Mouse (Mus musculus) hindbrain, embryonic 14.5 days (tissue): ENCODE data around the gene Myo1d. TPM values are rescaled to one million over a fixed set of nuclear protein-coding genes. Genes with fewer than 3 reads are reported as not detected.

ENCODE experiments used
- ATAC-seq: fragments of 200-750 bp; cut with Nextera tagmentation; 2 replicates; pipeline ENCODE4 v1.8.0; 2017; ENCODE audit warnings: moderate number of reproducible peaks, mild to moderate bottlenecking, moderate TSS enrichment, moderate library complexity; ENCODE audit not compliant: low FRiP score
- DNase-seq: peaks from one replicate; pipeline ENCODE4 v3.0.0-alpha.2; 2015; ENCODE audit warnings: low spot score
- H3K27ac ChIP-seq: fragments of 300-500 bp; sonication (generic); 2 replicates; pipeline ENCODE4 v1.5.1; 2014; ENCODE audit warnings: mild to moderate bottlenecking, moderate library complexity
- H3K27me3 ChIP-seq: fragments of 300-500 bp; sonication (generic); 2 replicates; pipeline ENCODE4 v1.6.1; 2014; ENCODE audit warnings: mild to moderate bottlenecking, low read length, mixed read lengths; ENCODE audit not compliant: control insufficient read depth, insufficient read depth
- H3K36me3 ChIP-seq: fragments of 300-500 bp; sonication (generic); replicated peaks from 2 replicates; pipeline ENCODE4 v1.6.1; 2014; ENCODE audit not compliant: control insufficient read depth, insufficient read depth
- H3K4me1 ChIP-seq: fragments of 300-500 bp; sonication (generic); replicated peaks from 2 replicates; pipeline ENCODE4 v1.6.1; 2014; ENCODE audit warnings: antibody characterized with exemption, low read length, mixed read lengths; ENCODE audit not compliant: control insufficient read depth, insufficient read depth
- H3K4me2 ChIP-seq: fragments of 300-500 bp; sonication (generic); replicated peaks from 2 replicates; pipeline ENCODE4 v1.6.1; 2014; ENCODE audit warnings: mild to moderate bottlenecking, moderate library complexity
- H3K4me3 ChIP-seq: fragments of 300-500 bp; sonication (generic); replicated peaks from 2 replicates; pipeline ENCODE4 v1.5.1; 2014; ENCODE audit warnings: mild to moderate bottlenecking, low read length
- H3K9ac ChIP-seq: fragments of 300-500 bp; sonication (generic); 2 replicates; pipeline ENCODE4 v1.6.1; 2014
- H3K9me3 ChIP-seq: fragments of 300-500 bp; sonication (generic); 2 replicates; pipeline ENCODE4 v1.6.1; 2016; ENCODE audit warnings: low read length; ENCODE audit not compliant: control insufficient read depth
- WGBS: fragments of 180-500 bp; shearing (Covaris S2); extraction: QIAGEN DNeasy Blood & Tissue Kit; methylation state at CpG from one replicate; pipeline ENCODE4 v1.1.7; 2014; 5-methylcytosine and 5-hydroxymethylcytosine counted together
- polyA plus RNA-seq: library from polyadenylated mRNA; unstranded; fragments of >200 nt; fragmentation: Nextera tagmentation; extraction: Ambion mirVana; gene quantifications from 2 replicates; pipeline ENCODE4 v1.2.1, GENCODE M21; 2014

Gene Myo1d
- polyA plus RNA-seq, 1 experiment from 2014 or later: 2.9 TPM

GRCm38 (mm10) chr11:80772595-80773210 lies 7.1 kb downstream of the Myo1d start:
- DNase-seq (no peak), ATAC-seq (no peak)
- 83% methylated on average over 6 of the region's 6 CpGs for WGBS
- no peak overlapping the region for H3K27ac ChIP-seq
- no peaks in the 10 kb centered on the region for H3K27me3 ChIP-seq
- no peaks in the 10 kb centered on the region for H3K36me3 ChIP-seq
- H3K4me2 ChIP-seq: no peak overlapping the region
- H3K9me3 ChIP-seq: no peaks in the 10 kb centered on the region
- no peaks in the 10 kb centered on the region for H3K4me1 ChIP-seq
- no peak overlapping the region for H3K9ac ChIP-seq
- H3K4me3 ChIP-seq: no peak overlapping the region

DNA sequence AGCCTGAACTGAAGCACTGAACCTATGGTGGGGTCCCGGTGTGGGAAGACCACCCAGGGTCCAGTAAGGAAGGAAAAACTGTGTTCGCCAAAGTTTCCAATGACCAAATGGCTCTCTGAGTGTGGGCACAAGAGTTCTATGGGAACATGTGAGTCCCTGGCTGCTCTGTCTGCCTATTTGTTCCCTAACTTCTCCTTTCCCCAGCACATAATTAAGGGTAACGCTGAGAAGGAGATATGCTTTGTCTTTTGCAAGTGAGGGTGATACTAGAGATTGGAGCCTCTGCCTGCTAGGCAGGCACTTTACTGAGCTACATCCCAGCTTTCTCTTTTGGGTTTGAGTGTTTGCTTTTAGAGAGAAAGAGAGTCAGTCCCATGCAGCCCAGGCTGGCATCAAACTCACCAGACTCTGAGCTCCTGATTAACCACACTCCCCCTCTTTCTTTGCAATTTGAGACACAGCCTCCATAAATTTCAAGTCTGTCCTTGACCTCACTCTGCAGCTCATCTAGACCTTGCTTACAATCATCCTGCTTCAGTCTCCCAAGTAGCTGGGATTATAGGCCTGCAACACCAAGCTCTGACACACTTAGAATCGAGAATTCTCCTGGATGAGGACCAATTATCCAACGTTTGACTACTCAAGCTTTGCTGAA lies 8.1 kb downstream of the Myo1d start:
- no peak overlapping the region for H3K4me2 ChIP-seq
- no peaks in the 10 kb centered on the region for H3K27me3 ChIP-seq
- no peaks in the 10 kb centered on the region for H3K4me1 ChIP-seq
- no peak for ATAC-seq
- no peak overlapping the region for H3K4me3 ChIP-seq
- 78% methylated on average over 5 of the region's 5 CpGs for WGBS
- H3K9ac ChIP-seq: no peak overlapping the region
- no peaks in the 10 kb centered on the region for H3K9me3 ChIP-seq
- no peak for DNase-seq
- H3K36me3 ChIP-seq: no peaks in the 10 kb centered on the region
- no peak overlapping the region for H3K27ac ChIP-seq

GRCm38 (mm10) chr11:80771186-80771585 lies 8.6 kb downstream of the Myo1d start:
- ATAC-seq: no peak
- no peaks in the 10 kb centered on the region for H3K36me3 ChIP-seq
- H3K9me3 ChIP-seq: no peaks in the 10 kb centered on the region
- no peaks in the 10 kb centered on the region for H3K27me3 ChIP-seq
- H3K27ac ChIP-seq: no peak overlapping the region
- no peak overlapping the region for H3K9ac ChIP-seq
- DNase-seq: no peak
- H3K4me2 ChIP-seq: no peak overlapping the region
- H3K4me1 ChIP-seq: no peaks in the 10 kb centered on the region
- WGBS: 71% methylated on average over 3 of the region's 3 CpGs
- no peak overlapping the region for H3K4me3 ChIP-seq

GRCm38 (mm10) chr11:80767320-80767617 lies 12.6 kb downstream of the Myo1d start:
- Histone ChIP-seq H3K9me3 (no peaks in the 10 kb centered on the region), H3K27ac (no peak overlapping the region), H3K4me3 (no peak overlapping the region), H3K27me3 (no peaks in the 10 kb centered on the region), H3K9ac (no peak overlapping the region), H3K4me1 (no peaks in the 10 kb centered on the region), H3K4me2 (no peak overlapping the region), H3K36me3 (no peaks in the 10 kb centered on the region)
- DNase-seq (no peak), ATAC-seq (no peak)
- WGBS: 81% methylated on average over 3 of the region's 3 CpGs

GRCm38 (mm10) chr11:80766472-80767319 lies 13.1 kb downstream of the Myo1d start:
- 89% methylated on average over 6 of the region's 6 CpGs for WGBS
- no peaks in the 10 kb centered on the region for H3K9me3 ChIP-seq
- no peaks in the 10 kb centered on the region for H3K4me1 ChIP-seq

DNA sequence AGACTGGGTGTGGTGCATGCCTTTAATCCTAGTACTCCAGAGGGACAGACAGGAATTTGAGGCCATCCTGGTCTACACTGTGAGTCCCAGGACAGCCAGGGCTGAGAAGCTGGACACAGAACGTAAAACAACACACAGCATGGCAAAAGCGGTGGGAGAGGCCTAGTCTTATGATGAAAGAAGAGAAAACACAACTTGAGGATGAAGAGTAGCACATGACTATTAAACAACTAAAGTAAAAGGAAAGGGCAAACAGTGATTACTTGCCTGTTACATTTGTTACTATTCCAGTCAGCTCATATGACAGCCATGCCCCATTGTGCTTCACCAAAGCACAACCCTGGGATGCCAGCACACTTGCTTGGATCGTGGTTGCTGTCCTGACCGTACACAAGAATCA lies 13.8 kb downstream of the Myo1d start:
- Histone ChIP-seq H3K27me3 (no peaks in the 10 kb centered on the region), H3K9ac (no peak overlapping the region), H3K27ac (no peak overlapping the region), H3K36me3 (no peaks in the 10 kb centered on the region), H3K4me2 (no peak overlapping the region), H3K9me3 (no peaks in the 10 kb centered on the region), H3K4me1 (no peaks in the 10 kb centered on the region), H3K4me3 (no peak overlapping the region)
- WGBS: 84% methylated on average over 4 of the region's 4 CpGs
- ATAC-seq (no peak), DNase-seq (no peak)

More at GRCm38 (mm10) chr11:80766472-80767319, 13.1 kb downstream of the Myo1d start:
- no peak overlapping the region for H3K27ac ChIP-seq
- H3K4me2 ChIP-seq: no peak overlapping the region
- DNase-seq: no peak
- H3K27me3 ChIP-seq: no peaks in the 10 kb centered on the region
- no peak overlapping the region for H3K4me3 ChIP-seq
- H3K36me3 ChIP-seq: no peaks in the 10 kb centered on the region
- H3K9ac ChIP-seq: no peak overlapping the region
- no peak for ATAC-seq

DNA sequence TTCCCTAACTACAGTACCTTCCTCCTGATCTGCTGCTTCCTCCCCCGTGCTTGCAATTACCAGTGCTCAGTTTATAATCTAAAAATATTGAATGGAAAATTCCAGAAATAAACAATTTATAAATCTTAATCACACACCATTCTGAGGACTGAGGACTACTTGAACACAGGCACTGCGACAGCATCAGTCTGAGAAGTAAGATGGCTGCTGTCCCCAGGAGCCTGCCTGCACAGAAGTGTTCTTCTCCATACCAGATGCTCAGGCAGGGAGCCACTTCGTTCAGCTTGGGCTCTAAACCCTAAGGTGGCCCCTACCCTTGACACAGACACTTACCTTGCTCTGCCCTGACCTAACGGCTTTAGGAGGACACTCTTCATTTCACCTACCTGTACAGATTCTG lies 17.8 kb downstream of the Myo1d start:
- no peak overlapping the region for H3K9ac ChIP-seq

GRCm38 (mm10) chr11:80761285-80761974 lies 18.4 kb downstream of the Myo1d start:
- ATAC-seq (no peak), DNase-seq (no peak)
- 86% methylated on average over 3 of the region's 3 CpGs for WGBS
- H3K4me3 ChIP-seq: no peak overlapping the region
- H3K4me1 ChIP-seq: no peaks in the 10 kb centered on the region
- no peaks in the 10 kb centered on the region for H3K36me3 ChIP-seq
- no peak overlapping the region for H3K9ac ChIP-seq
- no peak overlapping the region for H3K27ac ChIP-seq
- no peaks in the 10 kb centered on the region for H3K27me3 ChIP-seq
- H3K9me3 ChIP-seq: no peaks in the 10 kb centered on the region
- no peak overlapping the region for H3K4me2 ChIP-seq

More for the DNA sequence above, 17.8 kb downstream of the Myo1d start:
- Histone ChIP-seq H3K4me3 (no peak overlapping the region), H3K4me1 (no peaks in the 10 kb centered on the region), H3K9me3 (no peaks in the 10 kb centered on the region), H3K36me3 (no peaks in the 10 kb centered on the region), H3K27me3 (no peaks in the 10 kb centered on the region), H3K4me2 (no peak overlapping the region), H3K27ac (no peak overlapping the region)
- DNase-seq: no peak
- ATAC-seq: no peak
- 85% methylated on average over 4 of the region's 4 CpGs for WGBS

GRCm38 (mm10) chr11:80759023-80759422 lies 20.8 kb downstream of the Myo1d start:
- Histone ChIP-seq H3K4me1 (no peaks in the 10 kb centered on the region), H3K9me3 (no peaks in the 10 kb centered on the region), H3K36me3 (no peaks in the 10 kb centered on the region), H3K27ac (no peak overlapping the region), H3K4me3 (no peak overlapping the region), H3K4me2 (no peak overlapping the region), H3K27me3 (no peaks in the 10 kb centered on the region), H3K9ac (no peak overlapping the region)
- ATAC-seq: no peak
- 91% methylated on average over 3 of the region's 3 CpGs for WGBS
- no peak for DNase-seq
